Mouse (Mus musculus): Measurements from ENCODE around the gene Cav3.

- no peak for TF ChIP-seq CTCF (IDR thresholded peaks at IDR 0.05; ENCODE audit: low read depth, low read length)
- TF ChIP-seq GATA1 (IDR thresholded peaks at IDR 0.05; ENCODE audit: borderline replicate concordance, low read length) = no peak
- TF ChIP-seq POLR2AphosphoS5 (IDR thresholded peaks at IDR 0.05; ENCODE audit: insufficient replicate concordance, low read depth, low read length) = no peak
- no peak for TF ChIP-seq TAL1 (conservative IDR thresholded peaks at IDR 0.05; ENCODE audit: low read depth, low read length)
- TF ChIP-seq GATA2 (IDR thresholded peaks at IDR 0.05; ENCODE audit: borderline replicate concordance, low read depth, low read length) = no peak
Observed at GRCm38 (mm10) chr6:112496291-112497060, 37.2 kb downstream of the Cav3 start.

Data from G1E (cell line).